Mouse (Mus musculus): ENCODE measurements around the gene Eps8l1. TPM values are rescaled to one million over a fixed set of nuclear protein-coding genes. Genes with fewer than 3 reads are reported as not detected.
"Not testable (repeated sequence)": the region's sequence is repeated elsewhere in the genome, so short reads cannot be mapped to it uniquely, and the experiment has no call there.

Gene Eps8l1
- polyA plus RNA-seq, 1 experiment from 2014 or later: 4.2 TPM

- Histone ChIP-seq H3K27ac (replicated peaks) (peak within 1 kb of the TSS; percentile 96), H3K4me1 (peaks cover 51% of the 10 kb centered on the region), H3K9ac (peak within 1 kb of the TSS; percentile 93), H3K36me3 (peaks cover 12% of the 10 kb centered on the region), H3K27me3 (replicated peaks) (peaks cover 21% of the 10 kb centered on the region), H3K4me3 (peak within 1 kb of the TSS; percentile 72), H3K4me2 (peak within 1 kb of the TSS; percentile 76)
- ATAC-seq (ENCODE audit: extremely low read depth, insufficient number of reproducible peaks, low FRiP score, low TSS enrichment); H3K9me3 ChIP-seq: not testable (repeated sequence)
- WGBS: 67% methylated on average over 15 of the region's 15 CpGs
These were observed 63.9 kb downstream of the Eps8l1 start, which contains the start of gene Tnni3 for GRCm38 (mm10) chr7:4524212-4524922. Gene Tnni3, minus strand, starts transcription at chr7:4524229.

GRCm38 (mm10) chr7:4526341-4527301 is 66.1 kb downstream of the Eps8l1 start:
- peak; percentile 53 for ATAC-seq (ENCODE audit: extremely low read depth, insufficient number of reproducible peaks, low FRiP score, low TSS enrichment)
- Histone ChIP-seq H3K27ac (replicated peaks) (peak overlapping the region; percentile 49), H3K9ac (peak overlapping the region; percentile 76), H3K27me3 (replicated peaks) (peaks cover 36% of the 10 kb centered on the region), H3K4me2 (peak overlapping the region; percentile 70), H3K36me3 (no peaks in the 10 kb centered on the region), H3K4me3 (peak overlapping the region; percentile 44), H3K4me1 (peaks cover 35% of the 10 kb centered on the region), H3K9me3 (no peaks in the 10 kb centered on the region)
- 20% methylated on average over 40 of the region's 40 CpGs for WGBS

GRCm38 (mm10) chr7:4527302-4527689 is 66.8 kb downstream of the Eps8l1 start:
- peak overlapping the region; percentile 76; the same call in 1 of the 2 replicates for H3K9ac ChIP-seq
- H3K4me2 ChIP-seq: peak overlapping the region; percentile 70
- H3K9me3 ChIP-seq: no peaks in the 10 kb centered on the region
- H3K27ac ChIP-seq (replicated peaks): no peak overlapping the region
- H3K27me3 ChIP-seq (replicated peaks): peaks cover 40% of the 10 kb centered on the region
- H3K4me3 ChIP-seq: peak overlapping the region; percentile 44; the same call in 1 of the 2 replicates
- ATAC-seq (ENCODE audit: extremely low read depth, insufficient number of reproducible peaks, low FRiP score, low TSS enrichment): no peak
- H3K36me3 ChIP-seq: no peaks in the 10 kb centered on the region
- peaks cover 40% of the 10 kb centered on the region for H3K4me1 ChIP-seq
- 42% methylated on average over 18 of the region's 18 CpGs for WGBS

Small RNA genes lying within 50 kb of the gene (microRNA-seq; reads per million reads assigned to microRNA genes)
- gene Gm24605: not detected

Other genes with a start within 250 kb of the Eps8l1 start
- 0.11 TPM in 1 of 2 replicates, not detected in the other for gene Lilra5, start 222.9 kb upstream of the Eps8l1 start, polyA plus RNA-seq (2015; fragmentation: Nextera tagmentation; extraction: Ambion mirVana)
- gene Ncr1, start 123.0 kb upstream of the Eps8l1 start, polyA plus RNA-seq (2015; fragmentation: Nextera tagmentation; extraction: Ambion mirVana): 0.09 TPM in 1 of 2 replicates, not detected in the other
- 0.71 and 0.83 TPM in 2 replicates for gene Gp6, start 62.9 kb upstream of the Eps8l1 start, polyA plus RNA-seq (2015; fragmentation: Nextera tagmentation; extraction: Ambion mirVana)
- 24.7 and 29.9 TPM in 2 replicates for gene Rdh13, start 15.0 kb upstream of the Eps8l1 start, polyA plus RNA-seq (2015; fragmentation: Nextera tagmentation; extraction: Ambion mirVana)
- 29.2 and 33.9 TPM in 2 replicates for gene Ppp1r12c, start 41.0 kb downstream of the Eps8l1 start, polyA plus RNA-seq (2015; fragmentation: Nextera tagmentation; extraction: Ambion mirVana)
- gene Tnnt1, start 55.7 kb downstream of the Eps8l1 start, polyA plus RNA-seq (2015; fragmentation: Nextera tagmentation; extraction: Ambion mirVana): 610 and 755 TPM in 2 replicates
- 2,083 and 2,324 TPM in 2 replicates for gene Tnni3, start 63.6 kb downstream of the Eps8l1 start, polyA plus RNA-seq (2015; fragmentation: Nextera tagmentation; extraction: Ambion mirVana)
- 0.59 and 0.95 TPM in 2 replicates for gene Dnaaf3, start 71.8 kb downstream of the Eps8l1 start, polyA plus RNA-seq (2015; fragmentation: Nextera tagmentation; extraction: Ambion mirVana)
- 1.4 and 2.7 TPM in 2 replicates for gene Syt5, start 86.9 kb downstream of the Eps8l1 start, polyA plus RNA-seq (2015; fragmentation: Nextera tagmentation; extraction: Ambion mirVana)
- gene Ptprh, start 143.4 kb downstream of the Eps8l1 start, polyA plus RNA-seq (2015; fragmentation: Nextera tagmentation; extraction: Ambion mirVana): 0.04 TPM in 1 of 2 replicates, not detected in the other
- gene Tmem86b, start 170.7 kb downstream of the Eps8l1 start, polyA plus RNA-seq (2015; fragmentation: Nextera tagmentation; extraction: Ambion mirVana): 2.4 TPM in 2 replicates
- 7.2 and 7.4 TPM in 2 replicates for gene Ppp6r1, start 198.3 kb downstream of the Eps8l1 start, polyA plus RNA-seq (2015; fragmentation: Nextera tagmentation; extraction: Ambion mirVana)
- gene Hspbp1, start 224.4 kb downstream of the Eps8l1 start, polyA plus RNA-seq (2015; fragmentation: Nextera tagmentation; extraction: Ambion mirVana): 74.0 and 79.9 TPM in 2 replicates
- 0.46 and 0.91 TPM in 2 replicates for gene Brsk1, start 229.9 kb downstream of the Eps8l1 start, polyA plus RNA-seq (2015; fragmentation: Nextera tagmentation; extraction: Ambion mirVana)

All from heart, embryonic 13.5 days (tissue).